Mouse (Mus musculus): Measurements from ENCODE around the gene Mmab. TPM values are rescaled to one million over a fixed set of nuclear protein-coding genes. Genes with fewer than 3 reads are reported as not detected.

The Mmab gene
- total RNA-seq, 2 experiments from 2014 or later: 10.4 to 11.0 TPM

DNA sequence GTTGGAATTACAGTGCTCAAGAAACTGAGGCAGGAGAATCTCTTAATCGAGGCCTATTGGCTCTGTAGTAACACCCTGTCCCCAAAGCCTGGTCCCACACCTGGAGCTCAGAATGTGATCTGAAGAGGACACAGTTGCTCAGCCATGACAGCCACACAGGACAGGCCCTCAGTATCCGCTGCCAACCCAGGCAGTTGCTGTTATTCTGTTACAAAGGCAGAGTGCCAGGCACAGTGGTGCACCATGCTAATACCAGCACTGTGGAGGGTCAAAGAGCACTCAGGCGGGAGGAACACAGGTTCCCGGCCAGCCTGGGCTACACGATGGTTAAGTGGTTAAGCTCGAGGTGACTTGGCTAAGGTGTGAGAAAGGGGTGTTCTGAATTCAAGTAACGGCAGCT, 14.1 kb downstream of the Mmab start:
- no peak for DNase-seq

GRCm38 (mm10) chr5:114428621-114429020, 15.2 kb downstream of the Mmab start:
- DNase-seq: no peak

- DNase-seq: no peak
Observed at GRCm38 (mm10) chr5:114426732-114427131, 17.1 kb downstream of the Mmab start.

DNA sequence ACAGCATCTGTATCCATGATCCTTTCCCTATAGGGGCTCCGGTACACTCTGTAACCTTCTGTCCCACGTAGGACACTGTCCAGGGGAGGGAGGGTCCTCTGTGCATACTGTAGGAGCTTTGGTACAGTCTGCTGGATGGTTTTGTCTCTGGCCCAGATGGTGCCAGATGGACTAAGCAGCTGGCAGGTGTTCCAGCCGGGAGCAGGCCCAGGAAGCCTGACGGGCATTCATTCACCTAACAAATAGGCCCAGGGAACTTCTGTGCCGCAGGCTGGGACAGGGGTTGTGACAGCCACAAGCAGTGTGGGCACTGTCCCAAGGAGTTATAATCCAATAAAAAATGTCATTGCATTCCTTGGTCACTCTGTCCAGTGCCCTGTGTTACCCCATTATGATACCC, 19.9 kb downstream of the Mmab start:
- DNase-seq: no peak

- no peak for DNase-seq
Observed at GRCm38 (mm10) chr5:114422591-114422990, 21.3 kb downstream of the Mmab start.

GRCm38 (mm10) chr5:114421561-114422298, 22.1 kb downstream of the Mmab start:
- no peak for DNase-seq

- DNase-seq: no peak
Observed at GRCm38 (mm10) chr5:114418541-114418940, 25.3 kb downstream of the Mmab start.

DNA sequence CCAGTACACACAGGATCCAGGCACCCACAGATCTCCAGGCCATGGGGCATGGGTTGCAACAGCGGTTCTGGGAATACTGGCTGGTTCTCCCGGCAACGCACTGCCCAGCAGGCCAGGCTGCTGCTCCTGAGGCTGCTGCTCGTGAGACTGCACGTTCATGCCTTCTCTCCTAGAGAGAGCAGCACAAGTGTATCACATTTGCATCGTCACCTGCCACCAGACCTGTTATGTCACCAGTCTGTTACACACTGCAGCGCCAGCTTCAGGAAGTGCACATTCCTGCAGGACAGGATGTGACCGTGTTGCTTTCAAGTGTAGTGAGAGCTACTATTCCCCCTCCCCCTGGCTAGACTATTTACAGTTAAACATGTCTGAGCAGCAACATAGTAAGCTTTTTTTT, 27.0 kb downstream of the Mmab start:
- no peak for DNase-seq

GRCm38 (mm10) chr5:114415606-114416005, 28.3 kb downstream of the Mmab start:
- no peak for DNase-seq

DNA sequence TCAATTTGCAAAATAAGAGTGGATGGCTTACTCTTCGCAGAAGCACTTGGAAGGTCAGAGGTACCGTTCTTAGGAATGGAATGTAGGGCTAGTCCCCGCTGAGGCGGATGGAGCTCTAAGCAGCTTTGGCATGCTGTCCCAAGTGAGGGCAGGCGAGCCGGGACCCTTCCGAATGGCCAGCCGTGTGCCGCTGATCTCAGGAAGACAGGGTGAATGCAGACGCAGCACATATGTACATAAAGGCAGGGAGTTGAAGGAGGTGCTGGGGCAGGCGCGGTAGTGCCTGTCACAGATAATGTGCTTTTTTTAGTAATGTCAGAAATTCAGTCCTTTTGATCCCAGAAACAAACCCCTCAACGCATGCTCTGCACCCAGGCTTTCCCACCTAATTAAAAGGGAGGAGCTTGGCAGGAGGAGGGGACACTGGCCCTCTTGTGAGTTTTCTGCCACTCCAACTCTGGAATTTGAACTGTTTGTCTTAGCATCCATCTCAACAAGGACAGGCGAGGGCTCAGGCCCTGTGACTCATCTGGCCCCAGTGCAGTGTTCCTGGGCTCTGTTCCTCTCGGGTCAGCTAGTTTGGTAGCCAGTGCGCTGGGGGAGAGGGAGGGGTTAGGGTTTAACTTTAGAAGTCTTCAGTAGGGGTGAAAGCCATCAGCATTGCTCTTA, 30.7 kb downstream of the Mmab start:
- no peak for DNase-seq

DNA sequence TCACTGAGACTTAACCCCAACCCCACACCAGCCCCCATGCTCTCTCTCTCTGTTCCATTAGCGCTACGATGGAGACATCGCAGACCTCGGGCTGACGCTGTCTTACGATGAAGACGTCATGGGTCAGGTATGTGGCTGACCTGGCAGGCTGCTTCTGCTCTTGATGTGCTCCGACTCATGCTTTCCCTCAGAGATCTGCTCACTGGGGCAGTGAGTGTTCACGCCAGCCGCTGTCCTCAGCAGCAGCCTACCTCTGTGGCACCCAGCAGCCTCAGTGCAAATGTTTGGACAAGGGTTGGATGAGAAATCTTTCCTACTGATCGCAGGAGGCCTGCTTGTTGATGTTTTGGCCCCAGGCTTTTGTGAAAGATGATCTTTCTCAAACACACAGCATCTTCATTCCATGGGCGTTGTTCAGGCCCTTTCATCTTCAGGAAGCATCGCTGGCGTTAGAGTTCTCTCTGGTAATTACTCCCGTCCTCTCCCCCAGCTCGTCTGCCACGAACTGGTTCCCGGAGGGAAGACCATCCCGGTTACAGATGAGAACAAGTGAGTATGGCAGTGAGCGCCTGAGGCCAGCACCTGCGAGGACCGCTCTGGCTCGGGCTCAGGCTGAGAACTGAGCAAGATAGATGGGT, 31.4 kb downstream of the Mmab start:
- DNase-seq: no peak

DNA sequence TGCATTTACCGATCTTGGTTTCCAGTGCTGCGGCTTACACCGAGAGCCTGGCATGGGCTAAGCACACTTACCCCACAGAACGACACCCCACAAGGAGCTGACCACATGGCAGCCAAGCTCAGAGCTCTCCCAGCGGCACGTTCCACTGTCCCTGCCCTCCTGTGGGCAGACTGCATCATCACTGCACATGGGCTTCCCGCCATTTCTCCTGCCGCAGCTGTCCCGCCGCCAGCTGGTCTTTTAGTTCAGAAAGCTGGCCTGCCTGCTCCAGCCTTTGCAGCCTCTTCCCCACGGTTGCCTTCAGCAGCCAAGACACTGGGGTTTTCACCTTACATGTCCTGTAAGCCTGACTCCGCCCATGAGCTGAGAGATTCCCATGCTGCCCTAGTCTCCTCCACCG, 33.4 kb downstream of the Mmab start:
- no peak for DNase-seq

GRCm38 (mm10) chr5:114408846-114409245, 35.0 kb downstream of the Mmab start:
- DNase-seq: no peak

- no peak for DNase-seq
Observed at GRCm38 (mm10) chr5:114407810-114408209, 36.0 kb downstream of the Mmab start.

GRCm38 (mm10) chr5:114407269-114407668, 36.6 kb downstream of the Mmab start:
- DNase-seq: no peak

GRCm38 (mm10) chr5:114406592-114406991, 37.3 kb downstream of the Mmab start:
- DNase-seq: no peak

- no peak for DNase-seq
Observed at GRCm38 (mm10) chr5:114393169-114393568, 50.7 kb downstream of the Mmab start.

DNA sequence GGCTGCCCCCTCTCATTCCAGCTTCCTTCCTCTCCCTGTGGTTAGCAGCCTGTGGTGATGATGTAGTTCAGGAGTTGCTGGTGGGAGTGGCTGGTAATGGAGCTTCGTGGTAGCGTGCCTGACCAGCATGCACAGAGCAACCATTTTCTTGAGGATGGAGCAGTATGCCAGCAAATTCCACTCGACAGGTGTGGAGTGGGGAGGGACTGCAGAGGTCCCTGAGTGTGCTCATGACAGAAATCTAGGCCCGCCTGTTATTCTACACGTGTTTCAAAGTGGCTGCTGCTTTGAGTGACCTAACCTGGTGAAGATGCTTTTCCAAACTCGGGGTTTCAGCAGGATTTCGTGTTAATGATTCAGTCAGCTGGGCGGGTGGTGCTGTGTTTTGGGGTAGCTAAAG, 59.4 kb downstream of the Mmab start:
- DNase-seq: no peak

DNA sequence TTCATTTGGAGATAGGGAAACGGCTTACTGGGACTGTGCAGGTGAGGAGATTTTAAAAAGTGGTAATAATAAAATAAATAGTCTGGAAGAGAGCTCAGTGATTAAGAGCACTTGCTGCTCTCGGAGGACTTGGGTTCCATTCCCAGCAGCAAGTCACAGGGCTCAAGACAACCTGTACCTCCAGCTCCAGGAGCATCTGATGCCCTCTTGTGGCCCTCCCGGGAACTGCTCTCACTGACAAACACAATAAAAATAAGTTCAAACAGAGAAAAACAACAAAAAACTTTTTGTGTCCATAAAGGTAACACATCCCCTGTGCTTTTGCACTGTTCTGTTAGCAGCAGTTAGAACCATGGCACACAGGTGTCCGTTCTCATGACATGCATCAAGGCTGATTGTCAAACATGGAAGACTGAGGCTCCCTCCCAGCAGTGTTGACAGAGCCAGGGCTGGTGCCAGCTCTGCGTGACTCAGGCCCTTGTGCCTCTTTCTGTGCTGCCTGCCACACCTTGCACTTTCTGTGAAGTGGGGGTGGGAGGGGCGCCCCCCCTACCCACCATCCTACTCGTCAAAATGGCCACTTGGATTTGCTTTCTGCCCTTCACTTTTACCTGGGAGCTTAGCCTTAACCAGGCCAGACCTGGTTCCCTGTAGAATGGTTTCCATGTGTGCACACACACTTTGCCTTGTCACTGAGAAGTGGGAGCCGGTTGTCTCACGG, 60.5 kb downstream of the Mmab start:
- DNase-seq: peak; percentile 54

All from gastrocnemius, postnatal 10 days (tissue).